Mouse (Mus musculus) neural tube, embryonic 11.5 days (tissue): Measurements from ENCODE around the gene Zfp541. TPM values are rescaled to one million over a fixed set of nuclear protein-coding genes. Genes with fewer than 3 reads are reported as not detected.
A peak's percentile ranks its signal among the peaks of the same experiment; 100 is the strongest.

Source experiments
- ATAC-seq: fragments of 200-750 bp; cut with Nextera tagmentation; 2 replicates; pipeline ENCODE4 v1.8.0; 2017; ENCODE audit warnings: moderate number of reproducible peaks, mild to moderate bottlenecking, moderate TSS enrichment, moderate library complexity; ENCODE audit not compliant: insufficient read depth, low FRiP score, low TSS enrichment
- DNase-seq: peaks from one replicate; pipeline ENCODE4 v3.0.0-alpha.2; 2015; ENCODE audit warnings: low spot score
- H3K27ac ChIP-seq: fragments of 300-500 bp; sonication (generic); 2 replicates; pipeline ENCODE4 v1.5.1; 2014; ENCODE audit warnings: low read depth, mild to moderate bottlenecking, low read length
- H3K27me3 ChIP-seq: fragments of 300-500 bp; sonication (generic); 2 replicates; pipeline ENCODE4 v1.6.1; 2014; ENCODE audit warnings: mild to moderate bottlenecking, low read length, mixed read lengths; ENCODE audit not compliant: control insufficient read depth, insufficient read depth
- H3K36me3 ChIP-seq: fragments of 300-500 bp; sonication (generic); 2 replicates; pipeline ENCODE4 v1.6.1; 2014; ENCODE audit warnings: mild to moderate bottlenecking, low read length, moderate library complexity, mixed read lengths; ENCODE audit not compliant: control insufficient read depth, insufficient read depth
- H3K4me1 ChIP-seq: fragments of 300-500 bp; sonication (generic); 2 replicates; pipeline ENCODE4 v1.6.1; 2014; ENCODE audit warnings: low read length, mixed read lengths; ENCODE audit not compliant: control insufficient read depth, insufficient read depth
- H3K4me2 ChIP-seq: fragments of 300-500 bp; sonication (generic); 2 replicates; pipeline ENCODE4 v1.6.1; 2014; ENCODE audit warnings: low read depth, mild to moderate bottlenecking, moderate library complexity
- H3K4me3 ChIP-seq: fragments of 300-500 bp; sonication (generic); 2 replicates; pipeline ENCODE4 v1.5.1; 2014; ENCODE audit warnings: low read depth, low read length
- H3K9ac ChIP-seq: fragments of 300-500 bp; sonication (generic); 2 replicates; pipeline ENCODE4 v1.6.1; 2014; ENCODE audit warnings: mild to moderate bottlenecking, low read length
- H3K9me3 ChIP-seq: fragments of 300-500 bp; sonication (generic); 2 replicates; pipeline ENCODE4 v1.6.1; 2016; ENCODE audit warnings: low read length; ENCODE audit not compliant: control insufficient read depth
- WGBS: fragments of 180-500 bp; shearing (Covaris S2); extraction: QIAGEN DNeasy Blood & Tissue Kit; methylation state at CpG from one replicate; pipeline ENCODE4 v1.1.7; 2014; 5-methylcytosine and 5-hydroxymethylcytosine counted together
- polyA plus RNA-seq: library from polyadenylated mRNA; unstranded; fragments of >200 nt; fragmentation: Nextera tagmentation; extraction: Ambion mirVana; gene quantifications from 2 replicates; pipeline ENCODE4 v1.2.1, GENCODE M21; 2014

Zfp541 gene
- polyA plus RNA-seq, 1 experiment from 2014 or later = 0.08 TPM

- peak overlapping the region; percentile 40 for H3K27ac ChIP-seq
- H3K4me1 ChIP-seq = peaks cover 40% of the 10 kb centered on the region
- 10% methylated on average over 36 of the region's 36 CpGs for WGBS
- H3K27me3 ChIP-seq = no peaks in the 10 kb centered on the region
- no peaks in the 10 kb centered on the region for H3K9me3 ChIP-seq
- no peaks in the 10 kb centered on the region for H3K36me3 ChIP-seq
- ATAC-seq = no peak
- peak overlapping the region; percentile 77 for H3K9ac ChIP-seq
- peak overlapping the region; percentile 95 for H3K4me3 ChIP-seq
- H3K4me2 ChIP-seq = peak overlapping the region; percentile 88
- no peak for DNase-seq
Observed at GRCm38 (mm10) chr7:16048675-16049575, 12.7 kb upstream of the Zfp541 start.

DNA sequence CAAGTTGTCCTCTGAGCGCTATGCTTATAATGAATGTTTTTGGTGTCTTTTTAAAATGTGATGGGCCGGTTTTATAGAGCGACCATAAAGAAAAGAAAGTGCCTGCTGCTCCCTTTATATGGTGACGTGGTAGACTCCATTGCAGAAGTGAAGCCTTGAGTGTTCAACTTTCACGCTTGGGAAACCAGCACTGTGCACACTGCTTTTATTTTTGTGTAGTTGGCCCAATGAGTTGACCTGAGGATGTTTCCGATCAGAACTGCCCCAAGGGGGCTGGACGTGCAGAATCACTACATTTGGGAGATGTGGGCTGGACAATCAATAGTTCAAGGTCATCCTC, 12.1 kb upstream of the Zfp541 start:
- H3K36me3 ChIP-seq = no peaks in the 10 kb centered on the region
- peaks cover 34% of the 10 kb centered on the region for H3K4me1 ChIP-seq
- H3K9ac ChIP-seq = no peak overlapping the region
- no peak overlapping the region for H3K27ac ChIP-seq
- ATAC-seq = no peak
- no peak for DNase-seq
- no peaks in the 10 kb centered on the region for H3K9me3 ChIP-seq
- H3K4me2 ChIP-seq = peak overlapping the region; percentile 88
- WGBS = 76% methylated on average over 7 of the region's 7 CpGs
- H3K4me3 ChIP-seq = peak overlapping the region; percentile 95
- H3K27me3 ChIP-seq = no peaks in the 10 kb centered on the region

DNA sequence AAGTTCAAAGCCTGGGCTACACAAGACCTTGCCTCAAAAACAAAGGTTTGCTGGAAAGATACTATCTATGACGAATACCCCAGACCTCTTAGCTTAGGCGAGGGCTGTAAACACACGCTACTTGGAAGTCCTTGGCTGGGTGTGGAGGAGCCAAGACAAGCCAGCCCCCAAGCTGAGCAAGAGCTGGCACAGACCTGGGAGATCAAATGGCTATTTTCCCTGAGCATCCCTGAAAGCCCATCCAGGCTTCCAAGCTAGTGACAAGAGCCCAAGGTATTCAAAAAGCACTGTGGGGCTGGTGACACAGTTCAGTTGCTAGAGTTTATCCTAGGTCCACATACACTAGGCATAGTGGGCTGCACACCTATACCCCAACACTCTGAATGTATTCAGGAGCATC, 11.0 kb upstream of the Zfp541 start:
- no peak for DNase-seq
- H3K4me1 ChIP-seq = peaks cover 23% of the 10 kb centered on the region
- no peak for ATAC-seq
- no peaks in the 10 kb centered on the region for H3K27me3 ChIP-seq
- no peaks in the 10 kb centered on the region for H3K36me3 ChIP-seq
- H3K4me2 ChIP-seq = no peak overlapping the region
- H3K4me3 ChIP-seq = no peak overlapping the region
- no peak overlapping the region for H3K27ac ChIP-seq
- WGBS = 87% methylated on average over 3 of the region's 3 CpGs
- no peak overlapping the region for H3K9ac ChIP-seq
- no peaks in the 10 kb centered on the region for H3K9me3 ChIP-seq

DNA sequence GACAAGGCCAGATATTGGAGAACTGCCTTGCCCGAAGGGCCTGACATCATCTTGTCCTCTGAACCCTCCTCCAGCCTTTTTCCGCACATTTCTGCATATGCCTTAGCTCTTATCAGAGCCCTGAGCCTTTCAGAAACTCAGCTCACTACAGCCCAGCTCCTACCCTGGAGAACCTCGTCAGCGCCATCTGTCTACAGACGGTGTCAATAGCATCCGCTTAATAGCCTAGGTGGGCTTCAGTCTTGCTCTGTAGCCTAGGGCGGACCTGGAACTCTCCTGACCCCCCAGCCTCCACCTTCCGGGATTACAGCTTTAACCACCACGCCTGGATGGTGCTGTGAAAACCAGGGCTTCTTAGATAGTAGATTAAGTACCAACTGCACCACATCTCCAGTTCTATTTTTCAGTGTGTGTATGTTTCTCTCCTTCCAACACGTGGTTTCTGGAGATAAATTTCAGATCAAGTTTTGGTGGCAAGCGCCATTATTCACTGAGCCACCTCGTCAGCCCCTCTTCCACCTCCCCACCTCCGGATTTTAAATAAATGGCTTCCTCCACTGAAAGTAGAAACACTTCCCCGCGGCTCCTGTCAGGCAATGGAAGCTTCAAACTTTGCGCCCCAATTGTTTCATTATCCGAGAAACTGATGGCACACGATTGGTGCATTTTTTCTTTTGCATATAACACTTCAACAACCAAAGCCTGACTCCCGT, 9.6 kb upstream of the Zfp541 start:
- Histone ChIP-seq H3K27ac (0 out of 2 replicates have a peak overlapping the region, but pooled peaks have one; percentile 2), H3K4me1 (peaks cover 17% of the 10 kb centered on the region; the same call in 1 of the 2 replicates), H3K27me3 (no peaks in the 10 kb centered on the region), H3K36me3 (no peaks in the 10 kb centered on the region), H3K9ac (peak overlapping the region; percentile 45), H3K9me3 (no peaks in the 10 kb centered on the region), H3K4me3 (peak overlapping the region; percentile 44), H3K4me2 (peak overlapping the region; percentile 79)
- WGBS = 8% methylated on average over 19 of the region's 19 CpGs
- DNase-seq (peak; percentile 73), ATAC-seq (no peak)

DNA sequence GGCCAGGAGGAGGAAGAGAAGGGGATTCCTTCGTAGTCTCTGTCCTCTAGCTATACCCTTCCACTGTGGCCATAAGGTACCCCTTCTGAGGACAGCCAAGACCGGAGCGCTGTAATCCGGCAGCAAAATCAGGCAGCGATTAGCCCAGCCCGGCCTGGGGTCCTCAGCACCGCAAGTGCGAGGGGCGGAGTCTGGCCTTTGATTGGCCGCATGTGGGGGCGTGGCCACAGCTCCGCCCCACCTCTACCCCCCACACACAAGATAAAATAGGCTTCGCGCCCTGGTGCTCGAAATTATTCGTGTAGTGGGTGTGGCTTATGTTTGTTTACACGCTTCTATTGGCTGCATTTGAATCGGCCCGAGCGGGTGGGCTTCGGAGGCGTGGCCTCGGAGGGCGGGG, 8.9 kb upstream of the Zfp541 start:
- Histone ChIP-seq H3K27me3 (no peaks in the 10 kb centered on the region), H3K4me1 (peaks cover 17% of the 10 kb centered on the region; the same call in 1 of the 2 replicates), H3K4me2 (peak overlapping the region; percentile 79), H3K9ac (peak overlapping the region; percentile 45), H3K36me3 (no peaks in the 10 kb centered on the region), H3K9me3 (no peaks in the 10 kb centered on the region), H3K27ac (0 out of 2 replicates have a peak overlapping the region, but pooled peaks have one; percentile 2), H3K4me3 (peak overlapping the region; percentile 44)
- under 1% methylated on average over 24 of the region's 24 CpGs for WGBS
- ATAC-seq = peak; percentile 74
- peak; percentile 97 for DNase-seq

DNA sequence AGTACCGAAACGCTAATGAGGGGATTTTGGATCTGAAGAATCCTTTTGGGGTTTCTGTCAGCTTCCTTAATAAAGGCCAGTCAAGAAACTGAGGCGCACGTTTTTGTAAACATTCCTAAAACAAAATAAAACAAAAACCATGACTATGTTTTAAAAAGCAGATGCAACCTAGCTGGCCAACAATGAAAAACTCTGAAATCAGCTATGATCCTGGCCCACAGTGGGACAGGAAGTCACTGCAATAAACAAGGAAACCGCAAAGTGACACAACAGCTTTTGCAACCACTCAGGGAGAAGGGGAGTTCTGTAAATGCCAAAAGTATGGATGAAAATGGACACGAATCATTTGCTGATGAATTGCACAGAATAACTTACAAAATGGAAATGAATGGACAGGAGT, 8.5 kb upstream of the Zfp541 start:
- H3K27ac ChIP-seq = no peak overlapping the region
- no peak for DNase-seq
- no peak overlapping the region; the same call in 1 of the 2 replicates for H3K4me3 ChIP-seq
- peaks cover 17% of the 10 kb centered on the region; the same call in 1 of the 2 replicates for H3K4me1 ChIP-seq
- no peaks in the 10 kb centered on the region for H3K9me3 ChIP-seq
- H3K4me2 ChIP-seq = peak overlapping the region; percentile 79
- no peak overlapping the region for H3K9ac ChIP-seq
- no peaks in the 10 kb centered on the region for H3K36me3 ChIP-seq
- 15% methylated on average over 6 of the region's 6 CpGs for WGBS
- H3K27me3 ChIP-seq = no peaks in the 10 kb centered on the region
- ATAC-seq = no peak

DNA sequence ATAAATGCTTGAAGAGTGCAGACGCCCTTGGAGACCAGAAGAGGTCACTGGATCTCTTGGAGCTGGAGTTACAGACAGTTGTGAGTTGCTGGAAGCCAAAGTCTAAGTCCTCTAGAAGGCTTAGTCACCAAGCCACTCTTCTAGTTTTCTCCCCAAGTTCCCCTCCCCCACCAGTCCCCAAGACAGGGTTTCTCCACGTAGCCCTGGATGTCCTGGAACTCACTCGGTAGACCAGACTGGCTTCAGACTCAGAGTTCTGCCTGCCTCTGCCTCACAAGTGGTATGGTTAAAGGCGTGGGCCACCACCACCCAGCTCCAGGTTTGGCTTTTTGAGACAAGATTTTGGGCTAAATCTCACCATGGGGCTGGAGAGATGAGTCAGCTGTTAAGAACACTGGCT, 6.6 kb upstream of the Zfp541 start:
- 66% methylated on average over 4 of the region's 4 CpGs for WGBS
- no peak overlapping the region for H3K4me2 ChIP-seq
- H3K36me3 ChIP-seq = no peaks in the 10 kb centered on the region
- peaks cover 5% of the 10 kb centered on the region; the same call in 1 of the 2 replicates for H3K4me1 ChIP-seq
- no peak overlapping the region for H3K9ac ChIP-seq
- no peak overlapping the region for H3K4me3 ChIP-seq
- no peak overlapping the region for H3K27ac ChIP-seq
- H3K27me3 ChIP-seq = no peaks in the 10 kb centered on the region
- DNase-seq (no peak), ATAC-seq (no peak)
- no peaks in the 10 kb centered on the region for H3K9me3 ChIP-seq

- DNase-seq (no peak), ATAC-seq (no peak)
- Histone ChIP-seq H3K9me3 (no peaks in the 10 kb centered on the region), H3K4me2 (no peak overlapping the region), H3K4me1 (peaks cover 5% of the 10 kb centered on the region; the same call in 1 of the 2 replicates), H3K27me3 (no peaks in the 10 kb centered on the region), H3K36me3 (no peaks in the 10 kb centered on the region), H3K9ac (no peak overlapping the region), H3K4me3 (no peak overlapping the region), H3K27ac (no peak overlapping the region)
- 86% methylated on average over 6 of the region's 6 CpGs for WGBS
Observed at GRCm38 (mm10) chr7:16055665-16056064, 5.9 kb upstream of the Zfp541 start.
